Mouse (Mus musculus) thymus, adult 18-20 months (tissue): ENCODE results near the gene 4931429L15Rik.

ENCODE experiments used
- DNase-seq, 2 experiments: peaks; one replicate each; pipeline ENCODE4 v3.0.0; 2022; ENCODE audit warnings: mixed read lengths in 2 of 2

Gene 4931429L15Rik

DNA sequence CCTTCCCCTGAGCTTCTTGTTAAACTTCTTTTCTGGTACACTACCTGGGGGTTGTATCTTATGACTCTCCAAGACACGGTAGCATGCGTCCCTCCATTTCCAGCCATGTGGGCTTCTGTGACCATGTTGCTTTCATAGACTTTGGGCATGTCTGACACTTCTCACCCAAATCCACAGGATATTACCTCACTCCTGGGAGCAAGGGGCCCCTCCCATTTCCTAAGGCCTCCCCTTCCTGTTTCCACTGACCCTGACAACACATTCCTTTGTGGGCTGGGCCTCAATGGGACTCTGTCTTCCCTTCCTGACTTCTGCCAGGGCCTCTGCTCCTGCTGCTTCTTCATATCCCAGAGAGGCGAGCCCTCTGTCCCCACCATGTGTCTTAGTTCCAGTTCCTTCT is 62.2 kb downstream of the 4931429L15Rik start:
- DNase-seq = no peak

DNA sequence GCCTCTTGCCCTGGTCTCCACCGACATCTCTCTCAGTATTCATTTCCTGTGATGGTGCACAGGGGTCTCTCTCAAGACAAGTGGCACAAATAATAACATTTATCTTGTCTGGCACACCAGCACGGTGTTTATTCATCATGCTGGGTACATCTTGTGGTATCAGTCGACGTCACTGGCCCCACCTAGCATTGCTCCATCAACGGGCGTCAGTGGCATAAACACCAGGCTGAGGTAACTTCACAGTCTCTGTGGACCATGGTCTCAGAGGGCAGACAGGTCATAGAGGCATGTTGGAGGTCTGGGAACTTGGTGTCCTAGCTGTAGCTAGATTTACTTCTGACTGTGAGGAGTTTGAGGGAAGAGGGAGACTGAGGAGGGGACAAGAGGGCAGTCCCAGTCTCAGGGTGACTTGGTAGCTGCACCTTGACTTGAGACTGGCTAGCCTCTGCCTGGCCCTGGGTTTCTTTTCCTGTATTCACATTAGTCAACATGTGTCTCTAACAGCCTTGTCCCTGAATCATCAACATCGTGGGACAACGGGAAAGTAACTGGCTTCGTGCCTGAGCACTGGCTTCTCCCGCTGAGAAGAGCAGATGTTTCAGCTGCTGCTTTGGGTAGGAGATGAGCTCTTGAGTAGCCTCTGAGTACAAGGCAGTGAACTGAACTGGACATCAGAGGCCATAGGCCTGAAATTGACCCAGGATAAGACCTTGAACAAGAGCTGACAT is 63.0 kb downstream of the 4931429L15Rik start:
- no peak for DNase-seq

DNA sequence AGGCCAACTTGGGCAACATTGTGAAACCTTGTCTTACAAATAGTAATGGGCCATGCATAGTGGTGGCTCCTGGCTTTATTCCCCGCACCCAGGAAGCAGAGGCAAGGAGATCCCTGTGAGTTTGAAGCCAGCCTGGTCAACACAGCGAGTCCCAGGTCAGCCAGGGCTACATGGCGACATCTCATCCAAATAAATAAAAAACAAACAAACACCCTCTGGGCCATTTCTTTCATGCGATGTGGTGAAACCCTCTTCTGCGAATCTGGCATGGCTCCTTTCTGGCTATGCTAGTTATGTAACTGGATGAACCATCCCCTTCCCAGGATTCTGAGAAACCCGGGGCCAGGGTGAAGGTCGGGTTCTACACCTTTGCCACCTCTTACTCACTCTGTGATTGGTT is 63.6 kb downstream of the 4931429L15Rik start:
- DNase-seq = no peak
